26 mouse cellular contexts compared by ENCODE assay signal in the genomic region with DNA sequence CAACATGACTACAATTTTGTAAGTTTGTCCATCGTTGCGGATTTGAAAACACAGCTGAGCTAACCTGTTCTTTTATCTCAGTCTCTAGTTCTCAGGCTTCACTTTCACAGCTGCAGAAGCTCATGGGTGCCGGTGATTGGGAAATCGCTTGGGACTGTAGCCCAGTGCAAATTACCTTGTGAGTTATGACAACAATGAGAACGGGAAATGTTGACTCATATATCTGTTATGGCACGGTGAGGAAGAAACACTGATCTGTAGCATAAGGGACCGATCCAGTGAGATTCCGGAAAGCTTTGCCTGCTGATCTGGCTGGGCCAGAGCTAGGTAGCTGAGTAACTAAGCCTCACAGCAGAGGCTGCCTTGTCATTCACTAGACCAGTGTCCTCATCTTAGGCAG. TPM values are rescaled to one million over a fixed set of nuclear protein-coding genes. Genes with fewer than 3 reads are reported as not detected.
A peak's percentile ranks its signal among the peaks of the same experiment; 100 is the strongest.
DNase-seq lines count a peak whose midpoint lies in the region; TF ChIP-seq lines count a peak whose summit lies in the region.
"Had no signal": no experiment of that assay in that cellular context is flagged by ENCODE, and none has a peak within 500 bp of the region (broad histone marks: within the 10 kb centered on the region; RNA-seq: fewer than 3 reads in every experiment).

No protein-coding gene starts in this region.

- no peaks in the 10 kb centered on the region for H3K36me3 ChIP-seq in kidney, adult 2 months (ENCODE audit: control insufficient read depth, insufficient read depth, low read length)
- H3K36me3 ChIP-seq: embryonic facial prominence, embryonic 10.5 days; heart, embryonic 13.5 days; hindbrain, embryonic 12.5 days; kidney, embryonic 15.5 days; limb, embryonic 13.5 days; liver, embryonic 12.5 days; midbrain, embryonic 10.5 days; neural tube, embryonic 15.5 days had no signal

- peak; percentile 65 for DNase-seq in heart, adult 11 months
- DNase-seq in heart, postnatal 10 days = no peak
- peak; percentile 37 to 56 for DNase-seq in lung, adult 18-20 months
- DNase-seq in lung, postnatal 25 days (ENCODE audit: low spot score) = peak; percentile 41
- no peak for DNase-seq in thymus, postnatal 36 days
- DNase-seq in left cerebral cortex, postnatal 14 days (ENCODE audit: low spot score in 2 of 2) = no peak
- no peak for DNase-seq in frontal cortex, postnatal 10 days (ENCODE audit: low spot score in 2 of 2)
- DNase-seq in kidney, adult 2 months = no peak
- DNase-seq: adrenal gland, adult 8-10 months; cerebellum, adult 9-11 months; gastrocnemius, postnatal 10 days; heart, adult 2 months; kidney, postnatal 36 days; thymus, postnatal 14 days had no signal

- 82% methylated on average over 8 of the region's 8 CpGs for WGBS in kidney, adult 2 months

- TF ChIP-seq POLR2A in kidney, adult 2 months (IDR thresholded peaks at IDR 0.05; ENCODE audit: low read depth, low read length) = no peak

- H3K27me3 ChIP-seq in kidney, adult 2 months (replicated peaks; ENCODE audit: control insufficient read depth, insufficient read depth, low read length) = no peaks in the 10 kb centered on the region
- H3K27me3 ChIP-seq: hindbrain, embryonic 12.5 days; kidney, embryonic 15.5 days; liver, embryonic 12.5 days; neural tube, embryonic 15.5 days had no signal

- H3K27ac ChIP-seq in kidney, adult 2 months (ENCODE audit: insufficient read depth, low read depth, low read length) = no peak overlapping the region
- H3K27ac ChIP-seq: embryonic facial prominence, embryonic 10.5 days; heart, adult 2 months; heart, embryonic 13.5 days; hindbrain, embryonic 12.5 days; kidney, embryonic 15.5 days; limb, embryonic 13.5 days; liver, embryonic 12.5 days; midbrain, embryonic 10.5 days; neural tube, embryonic 15.5 days had no signal

- no peaks in the 10 kb centered on the region for H3K4me1 ChIP-seq in kidney, adult 2 months (ENCODE audit: control insufficient read depth, insufficient read depth, low read length)
- H3K4me1 ChIP-seq: heart, embryonic 13.5 days; hindbrain, embryonic 12.5 days; kidney, embryonic 15.5 days; liver, embryonic 12.5 days; neural tube, embryonic 15.5 days had no signal

- no peak for TF ChIP-seq CTCF in kidney, adult 2 months (conservative IDR thresholded peaks at IDR 0.05; ENCODE audit: insufficient read depth, insufficient read length, low read depth, low read length)

- no peak overlapping the region for H3K4me3 ChIP-seq in kidney, adult 2 months (ENCODE audit: insufficient read depth, low read depth, low read length)
- H3K4me3 ChIP-seq: embryonic facial prominence, embryonic 10.5 days; heart, adult 2 months; heart, embryonic 13.5 days; hindbrain, embryonic 12.5 days; kidney, embryonic 15.5 days; limb, embryonic 13.5 days; liver, embryonic 12.5 days; midbrain, embryonic 10.5 days; neural tube, embryonic 15.5 days had no signal

- intact Hi-C loops in heart, postnatal 10 days (cut with DNase I) = no loop called here
- intact Hi-C loops in left cerebral cortex, postnatal 14 days (cut with DNase I) = no loop called here

RNA-seq across cellular contexts. Expression of gene Ptgdr, which starts 6.5 kb away (rescaled TPM):
- total RNA-seq in heart, postnatal 10 days (2021) = not detected
- under 1 TPM; 0.63 to 0.77 TPM for total RNA-seq in left cerebral cortex, postnatal 14 days (2021)
- polyA plus RNA-seq in kidney, adult 2 months (2012; rRNA removed) = not detected in 2 replicates
- total RNA-seq: adrenal gland, adult 8-10 months; gastrocnemius, postnatal 10 days; heart, adult 2 months; heart, postnatal 25 days had no signal
- polyA plus RNA-seq: CD4-positive, CD25-positive, alpha-beta regulatory T cell, adult 4 months; embryonic facial prominence, embryonic 10.5 days; forebrain, embryonic 11.5 days; heart, adult 2 months; heart, embryonic 13.5 days; kidney, embryonic 15.5 days; liver, embryonic 12.5 days; lung, embryonic 16.5 days; midbrain, embryonic 10.5 days had no signal

Comparison
In these comparisons a context has a peak if more than half of its experiments do, and no peak if none do; other contexts are left out.
1. DNase-seq: peak in heart, adult 11 months (single experiment), lung, adult 18-20 months (2 of 2) and lung, postnatal 25 days (single experiment); none in heart, postnatal 10 days (0 of 2), thymus, postnatal 36 days (0 of 2), left cerebral cortex, postnatal 14 days (0 of 2), frontal cortex, postnatal 10 days (0 of 2) and kidney, adult 2 months (single experiment).